Mouse (Mus musculus): ENCODE results near the gene Antxr2.

DNA sequence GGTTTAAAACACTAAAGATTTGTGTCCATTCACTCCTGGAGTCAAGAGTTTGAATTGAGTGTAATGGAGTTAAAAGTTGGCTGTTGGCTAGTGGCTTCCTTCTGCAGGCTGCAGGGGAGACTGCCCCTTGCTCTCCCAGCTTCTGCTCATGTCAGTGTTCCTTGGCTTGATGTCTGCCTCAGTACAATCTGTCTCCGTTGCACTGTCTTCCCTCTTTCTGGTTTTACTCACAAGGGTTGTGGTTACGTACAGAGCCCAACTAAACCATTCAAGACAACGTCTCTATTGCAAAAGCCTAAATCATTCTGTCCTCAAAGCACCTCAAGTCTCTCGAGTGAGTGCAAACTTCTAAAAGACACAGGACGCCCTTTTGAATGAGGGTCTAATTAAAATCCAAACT is 73.3 kb downstream of the Antxr2 start:
- TF ChIP-seq USF1 (IDR thresholded peaks at IDR 0.05; ENCODE audit: low read depth), result no peak
- TF ChIP-seq CEBPB (IDR thresholded peaks at IDR 0.05; ENCODE audit: low read depth), result no peak
- TF ChIP-seq CTCF (IDR thresholded peaks at IDR 0.05; ENCODE audit: control insufficient read depth, insufficient read depth, insufficient read length), result no peak
- TF ChIP-seq MAX (IDR thresholded peaks at IDR 0.05), result no peak

Data from C2C12 (cell line).